Mouse (Mus musculus) myocyte (in vitro differentiated cells): ENCODE results near the gene Phox2a.

Source experiments
- CEBPB ChIP-seq: IDR thresholded peaks from 2 replicates; pipeline ENCODE4 v1.6.1; 2011; ENCODE audit warnings: mild to moderate bottlenecking, moderate library complexity; ENCODE audit not compliant: poor library complexity, insufficient read depth, severe bottlenecking
- E2F4 ChIP-seq: IDR thresholded peaks from one replicate; pipeline ENCODE4 v1.6.1; 2011; ENCODE audit warnings: mild to moderate bottlenecking, control low read depth, moderate library complexity; ENCODE audit not compliant: insufficient read depth
- MAX ChIP-seq: IDR thresholded peaks from one replicate; pipeline ENCODE4 v1.6.1; 2011; ENCODE audit warnings: low read depth, mild to moderate bottlenecking, control low read depth
- MYOD1 ChIP-seq, 3 experiments: IDR thresholded peaks; one replicate each; pipeline ENCODE4 v1.6.1; 2011; ENCODE audit warnings: control low read depth in 2 of 3, low read depth in 2 of 3, mild to moderate bottlenecking in 2 of 3, moderate library complexity in 1 of 3; ENCODE audit not compliant: insufficient read length in 2 of 3, control insufficient read depth in 1 of 3
- POLR2A ChIP-seq: IDR thresholded peaks from one replicate; pipeline ENCODE4 v1.6.1; 2011; ENCODE audit warnings: low read depth, mild to moderate bottlenecking, control low read depth, moderate library complexity; ENCODE audit not compliant: insufficient read length
- SRF ChIP-seq: IDR thresholded peaks from one replicate; pipeline ENCODE4 v1.6.1; 2011; ENCODE audit warnings: low read depth; ENCODE audit not compliant: control insufficient read depth, insufficient read length
- TCF12 ChIP-seq: IDR thresholded peaks from one replicate; pipeline ENCODE4 v1.6.1; 2011; ENCODE audit warnings: mild to moderate bottlenecking, control low read depth; ENCODE audit not compliant: poor library complexity, insufficient read depth, severe bottlenecking
- USF1 ChIP-seq: IDR thresholded peaks from one replicate; pipeline ENCODE4 v1.6.1; 2011; ENCODE audit warnings: low read depth, mild to moderate bottlenecking, control low read depth, moderate library complexity

DNA sequence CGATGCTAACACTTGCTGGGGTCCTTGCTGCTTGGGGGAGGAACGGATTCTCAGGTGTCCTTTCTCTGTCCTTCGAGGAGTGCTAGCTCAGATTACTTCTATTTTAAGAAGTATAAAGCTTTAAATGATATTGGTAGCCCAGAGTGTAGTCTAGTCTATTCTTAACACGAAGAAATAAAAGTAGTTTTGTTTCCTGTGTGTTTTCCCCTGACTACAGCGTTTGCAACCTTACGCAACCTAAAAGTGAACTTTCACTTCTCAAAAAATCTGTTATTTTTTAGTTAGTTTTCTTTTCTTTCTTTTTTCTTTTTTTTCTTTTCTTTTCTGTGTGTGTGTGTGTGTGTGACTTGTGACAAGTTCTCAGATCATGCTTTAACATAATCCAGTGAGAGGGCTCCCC lies 33.6 kb downstream of the Phox2a start:
- TF ChIP-seq POLR2A (no peak), E2F4 (no peak), MYOD1 (IDR thresholded peaks at IDR 0.05; ENCODE audit: control insufficient read depth in 1 of 3, insufficient read length in 2 of 3, low read depth in 2 of 3) (no peak), USF1 (no peak), MAX (no peak), SRF (no peak), TCF12 (no peak), CEBPB (no peak)
